Mouse (Mus musculus): ENCODE results near the gene Gpatch4.

Gene Gpatch4

DNA sequence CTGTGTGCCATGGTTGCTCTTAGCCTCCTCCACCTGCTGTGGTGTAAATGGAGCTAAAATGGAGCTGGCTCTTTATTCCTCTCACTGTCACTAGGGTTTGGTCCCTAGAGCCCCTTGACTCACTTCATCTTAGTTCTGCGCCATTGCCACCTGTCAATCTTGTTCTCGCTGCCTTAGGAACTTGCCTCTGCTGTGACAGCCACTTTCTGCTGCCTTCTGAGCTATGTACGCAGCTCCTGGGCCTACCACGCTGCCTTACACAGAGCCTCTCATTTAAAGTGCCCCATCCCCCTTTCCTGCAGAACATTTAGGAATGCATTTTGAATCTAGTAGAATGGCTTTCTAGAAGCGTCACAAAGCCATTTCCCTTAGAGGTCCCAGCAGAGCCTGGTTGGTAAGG is 51.2 kb downstream of the Gpatch4 start:
- no peak for DNase-seq (ENCODE audit: low read depth, low spot score)

DNA sequence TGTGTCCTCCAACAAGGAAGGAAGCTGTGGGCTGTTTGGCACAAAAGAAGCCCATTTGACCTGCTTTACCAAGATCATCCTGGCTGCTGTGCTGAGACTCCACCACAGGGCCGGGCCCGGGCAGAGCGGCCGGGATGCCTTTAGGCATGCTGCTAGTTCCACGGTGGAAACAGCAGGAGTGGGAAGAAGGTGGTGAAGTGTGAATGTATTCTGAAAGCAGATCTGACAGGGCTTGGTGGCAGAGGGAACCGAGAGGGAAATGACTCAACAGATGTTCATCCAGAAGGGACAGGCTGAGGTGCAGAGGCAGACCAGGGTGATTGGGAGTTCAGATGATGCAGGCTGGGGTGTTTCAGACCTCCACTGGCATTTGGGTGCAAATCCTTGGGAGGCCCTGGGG is 54.8 kb downstream of the Gpatch4 start:
- DNase-seq (ENCODE audit: low read depth, low spot score), result no peak

GRCm38 (mm10) chr3:88100251-88100650 is 57.3 kb downstream of the Gpatch4 start:
- DNase-seq (ENCODE audit: low read depth, low spot score), result no peak

GRCm38 (mm10) chr3:88101736-88102135 is 58.8 kb downstream of the Gpatch4 start:
- DNase-seq (ENCODE audit: low read depth, low spot score), result no peak

DNA sequence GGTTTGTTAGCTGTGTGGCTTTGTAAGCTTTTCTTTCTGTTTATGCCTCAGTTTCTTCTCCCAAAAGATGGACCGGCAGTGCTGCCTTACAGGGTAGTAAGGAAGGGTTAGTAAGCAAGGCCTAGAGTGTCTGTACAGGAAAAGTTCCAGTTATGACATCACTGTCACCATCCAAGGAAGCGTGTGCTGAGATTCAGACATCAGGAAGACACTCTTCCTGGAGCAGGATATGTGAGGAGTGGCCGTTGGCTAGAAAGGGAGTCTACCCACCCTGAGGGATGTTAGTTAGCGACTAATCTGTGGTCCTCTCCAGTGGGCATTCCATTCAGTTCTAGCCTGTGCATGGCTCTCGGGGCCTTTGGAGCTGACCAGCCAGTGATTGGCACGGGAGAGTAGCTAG is 59.3 kb downstream of the Gpatch4 start:
- DNase-seq (ENCODE audit: low read depth, low spot score), result no peak

- no peak for DNase-seq (ENCODE audit: low read depth, low spot score)
Measured at GRCm38 (mm10) chr3:88102611-88103010, 59.7 kb downstream of the Gpatch4 start.
